Mouse (Mus musculus) adrenal gland, adult 18-20 months (tissue): ENCODE measurements around the gene Endog. TPM values are rescaled to one million over a fixed set of nuclear protein-coding genes. Genes with fewer than 3 reads are reported as not detected.

Source experiments
- DNase-seq, 2 experiments: peaks; one replicate each; pipeline ENCODE4 v3.0.0; 2021 to 2022; ENCODE audit warnings: low spot score in 2 of 2
- total RNA-seq, 2 experiments: library from RNA; stranded (reverse); gene quantifications; 1 replicate in 1 of 2; 2 replicates in 1 of 2; pipeline ENCODE4 v1.2.3; 2021

The Endog gene
- total RNA-seq, 2 experiments from 2014 or later: 34.0 to 40.6 TPM

GRCm38 (mm10) chr2:30207401-30207800 lies 36.1 kb downstream of the Endog start:
- DNase-seq: no peak

- DNase-seq: no peak
These were observed 36.6 kb downstream of the Endog start for GRCm38 (mm10) chr2:30207886-30208285.

- DNase-seq: no peak
These were observed 40.3 kb downstream of the Endog start for GRCm38 (mm10) chr2:30211408-30212168.

- DNase-seq: no peak
These were observed 40.9 kb downstream of the Endog start for GRCm38 (mm10) chr2:30212169-30212545.

GRCm38 (mm10) chr2:30212951-30213350 lies 41.7 kb downstream of the Endog start:
- DNase-seq: no peak

- DNase-seq: no peak
These were observed 43.5 kb downstream of the Endog start for GRCm38 (mm10) chr2:30214745-30215144.

- DNase-seq: no peak
These were observed 44.2 kb downstream of the Endog start for GRCm38 (mm10) chr2:30215493-30215892.

GRCm38 (mm10) chr2:30216293-30216692 lies 45.0 kb downstream of the Endog start:
- no peak for DNase-seq

Other genes starting within 250 kb of the Endog start
- 10 to 100 TPM; 28.1 to 30.8 TPM for gene Gle1, start 236.1 kb upstream of the Endog start, total RNA-seq
- gene Sptan1, start 205.9 kb upstream of the Endog start, total RNA-seq: 100 to 1,000 TPM; 191 to 224 TPM
- gene Wdr34, start 122.6 kb upstream of the Endog start, total RNA-seq: 10 to 100 TPM; 15.9 to 18.3 TPM
- gene Set, start 114.1 kb upstream of the Endog start, total RNA-seq: 100 to 1,000 TPM; 210 to 272 TPM
- gene Pkn3, start 93.8 kb upstream of the Endog start, total RNA-seq: 1 to 10 TPM; 5.6 to 6.2 TPM
- 10 to 100 TPM in 1 of 2 experiments, 1 to 10 TPM in 1; 9.7 to 15.6 TPM for gene Zdhhc12, start 77.8 kb upstream of the Endog start, total RNA-seq
- 10 to 100 TPM; 31.6 to 40.4 TPM for gene Zer1, start 46.9 kb upstream of the Endog start, total RNA-seq
- 10 to 100 TPM; 38.5 to 53.2 TPM for gene Tbc1d13, start 37.7 kb upstream of the Endog start, total RNA-seq
- 10 to 100 TPM; 21.1 to 25.4 TPM for gene Spout1, start 7.0 kb downstream of the Endog start, total RNA-seq
- gene Kyat1, start 34.4 kb downstream of the Endog start, total RNA-seq: 10 to 100 TPM; 18.2 to 26.3 TPM
- 10 to 100 TPM; 61.9 to 64.7 TPM for gene Lrrc8a, start 66.2 kb downstream of the Endog start, total RNA-seq
- gene Gm28035, start 69.1 kb downstream of the Endog start, total RNA-seq: 1 to 10 TPM; 1.4 to 2.3 TPM
- gene Phyhd1, start 94.7 kb downstream of the Endog start, total RNA-seq: 10 to 100 TPM; 13.6 to 18.0 TPM
- gene Gm28038, start 109.5 kb downstream of the Endog start, total RNA-seq: not detected
- gene Dolk, start 114.8 kb downstream of the Endog start, total RNA-seq: 10 to 100 TPM; 40.8 to 41.6 TPM
- 10 to 100 TPM; 29.6 to 30.3 TPM for gene Nup188, start 114.9 kb downstream of the Endog start, total RNA-seq
- 10 to 100 TPM; 88.6 to 92.1 TPM for gene Sh3glb2, start 187.8 kb downstream of the Endog start, total RNA-seq
- 100 to 1,000 TPM in 1 of 2 experiments, 10 to 100 TPM in 1; 83.1 to 102 TPM for gene Miga2, start 192.7 kb downstream of the Endog start, total RNA-seq
- gene Dolpp1, start 220.8 kb downstream of the Endog start, total RNA-seq: 10 to 100 TPM; 13.2 to 15.2 TPM
- 100 to 1,000 TPM; 175 to 243 TPM for gene Crat, start 244.3 kb downstream of the Endog start, total RNA-seq
- 100 to 1,000 TPM; 134 to 138 TPM for gene Ptpa, start 244.5 kb downstream of the Endog start, total RNA-seq